Mouse (Mus musculus) cerebellum, postnatal 25 days (tissue): ENCODE results near the gene Acp2.

Experiments
- DNase-seq, 2 experiments: peaks; one replicate each; pipeline ENCODE4 v3.0.0; 2021; ENCODE audit warnings: mixed read lengths in 2 of 2

Acp2 gene

GRCm38 (mm10) chr2:91194624-91195332, 7.9 kb upstream of the Acp2 start:
- peak; percentile 66 to 74 for DNase-seq

GRCm38 (mm10) chr2:91196577-91197001, 6.1 kb upstream of the Acp2 start:
- DNase-seq = no peak

- no peak for DNase-seq
Observed at GRCm38 (mm10) chr2:91198888-91199287, 3.8 kb upstream of the Acp2 start.

GRCm38 (mm10) chr2:91202972-91203656, 429 bp downstream of the Acp2 start:
- DNase-seq = no peak

GRCm38 (mm10) chr2:91206254-91206775, 3.6 kb downstream of the Acp2 start:
- DNase-seq = no peak

GRCm38 (mm10) chr2:91213311-91213710, 10.6 kb downstream of the Acp2 start:
- DNase-seq = no peak

- DNase-seq = peak; percentile 49 to 66
Observed at GRCm38 (mm10) chr2:91217032-91217431, 14.3 kb downstream of the Acp2 start.

- DNase-seq = no peak
Observed at GRCm38 (mm10) chr2:91220501-91220900, 17.8 kb downstream of the Acp2 start.

- DNase-seq = peak in 1 of 2 experiments; percentile 15
Observed at GRCm38 (mm10) chr2:91223614-91224013, 20.9 kb downstream of the Acp2 start.

GRCm38 (mm10) chr2:91229735-91230134, 27.1 kb downstream of the Acp2 start:
- DNase-seq = no peak

GRCm38 (mm10) chr2:91236601-91237510, 34.2 kb downstream of the Acp2 start, which contains the start of gene Ddb2:
Gene Ddb2 (minus strand): TSS chr2:91236982.
- DNase-seq = peak; percentile 92 to 98

GRCm38 (mm10) chr2:91237511-91238080, 34.9 kb downstream of the Acp2 start:
- DNase-seq = peak; percentile 25 to 32

GRCm38 (mm10) chr2:91242547-91242946, 39.9 kb downstream of the Acp2 start:
- no peak for DNase-seq

- peak; percentile 49 to 65 for DNase-seq
Observed at GRCm38 (mm10) chr2:91243416-91243815, 40.7 kb downstream of the Acp2 start.

- no peak for DNase-seq
Observed at GRCm38 (mm10) chr2:91244557-91245228, 42.0 kb downstream of the Acp2 start.

- DNase-seq = no peak
Observed at GRCm38 (mm10) chr2:91248366-91248765, 45.7 kb downstream of the Acp2 start.

GRCm38 (mm10) chr2:91252001-91252400, 49.3 kb downstream of the Acp2 start:
- no peak for DNase-seq

- no peak for DNase-seq
Observed at GRCm38 (mm10) chr2:91252512-91252911, 49.8 kb downstream of the Acp2 start.

- no peak for DNase-seq
Observed at GRCm38 (mm10) chr2:91254725-91255380, 52.2 kb downstream of the Acp2 start.

GRCm38 (mm10) chr2:91255661-91256150, 53.0 kb downstream of the Acp2 start, which contains the start of gene Pacsin3:
Gene Pacsin3 (plus strand): TSS chr2:91255954.
- DNase-seq = peak; percentile 74 to 79
